ENCODE assay signal across 9 mouse cellular contexts in the genomic region with DNA sequence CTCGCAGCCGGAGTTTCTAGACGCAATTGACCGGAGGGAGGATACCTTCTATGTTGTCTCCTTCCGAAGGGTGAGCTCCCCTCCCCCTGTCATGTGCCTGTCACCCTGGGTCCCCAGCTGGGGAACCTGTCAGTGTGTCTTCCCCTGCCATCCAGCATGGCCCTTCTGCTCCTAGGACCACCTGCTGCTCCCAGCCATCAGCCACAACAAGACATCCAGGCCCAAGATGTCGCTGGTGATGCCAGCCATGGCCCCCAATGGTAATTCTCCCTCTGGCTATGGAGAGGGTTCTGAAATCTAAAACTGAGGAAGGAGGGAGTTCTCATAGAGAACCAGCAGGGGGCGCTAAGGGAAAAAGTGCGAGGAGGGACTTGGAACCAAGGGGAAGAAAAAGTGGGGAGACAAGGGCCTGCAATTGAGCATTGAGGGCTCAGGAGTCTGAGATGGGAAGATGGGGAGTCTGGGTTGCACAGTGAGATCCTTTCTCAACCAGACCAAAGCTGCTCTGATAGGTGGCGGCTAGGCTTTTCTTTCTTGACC. TPM values are rescaled to one million over a fixed set of nuclear protein-coding genes. Genes with fewer than 3 reads are reported as not detected.
DNase-seq lines count a peak whose midpoint lies in the region; ATAC-seq lines count a peak whose summit lies in the region.
"Had no signal": no experiment of that assay in that cellular context is flagged by ENCODE, and none has a peak within 500 bp of the region (broad histone marks: within the 10 kb centered on the region; RNA-seq: fewer than 3 reads in every experiment).

No protein-coding gene starts in this region.

- peak; percentile 72 for DNase-seq in hindbrain, embryonic 14.5 days (ENCODE audit: low spot score)
- peak; percentile 77 for DNase-seq in 416B (ENCODE audit: low read depth)
- peak; percentile 64 for DNase-seq in ES-CJ7 (ENCODE audit: low read depth, low spot score)
- DNase-seq in cerebellum, adult 9-10 months = peak; percentile 63
- DNase-seq in limb, embryonic 10.5 days (ENCODE audit: low spot score) = peak; percentile 75
- DNase-seq in spleen, postnatal 4 days (ENCODE audit: low spot score in 2 of 2) = peak; percentile 57 to 85
- DNase-seq in ovary, postnatal 10 days (ENCODE audit: low spot score) = no peak

- H3K4me1 ChIP-seq in hindbrain, embryonic 14.5 days (replicated peaks; ENCODE audit: control insufficient read depth, insufficient read depth, low read length) = no peaks in the 10 kb centered on the region
- H3K4me1 ChIP-seq in hindbrain, embryonic 12.5 days = 0 out of 2 replicates have a peak, but pooled peaks cover 4% of the 10 kb centered on the region
- H3K4me1 ChIP-seq in limb, embryonic 10.5 days = peaks cover 26% of the 10 kb centered on the region

- no peaks in the 10 kb centered on the region for H3K9me3 ChIP-seq in hindbrain, embryonic 14.5 days (ENCODE audit: control insufficient read depth, low read length)
- no peaks in the 10 kb centered on the region for H3K9me3 ChIP-seq in hindbrain, embryonic 12.5 days (replicated peaks)
- H3K9me3 ChIP-seq in limb, embryonic 10.5 days (replicated peaks) = no peaks in the 10 kb centered on the region
- H3K9me3 ChIP-seq: limb, embryonic 15.5 days had no signal

- no peak for ATAC-seq in hindbrain, embryonic 14.5 days (ENCODE audit: low FRiP score)
- ATAC-seq in hindbrain, embryonic 12.5 days (ENCODE audit: low FRiP score) = no peak

- H3K27me3 ChIP-seq in hindbrain, embryonic 14.5 days (ENCODE audit: control insufficient read depth, insufficient read depth, low read length) = no peaks in the 10 kb centered on the region
- H3K27me3 ChIP-seq in hindbrain, embryonic 12.5 days = no peaks in the 10 kb centered on the region
- H3K27me3 ChIP-seq in limb, embryonic 10.5 days (ENCODE audit: low read depth, poor library complexity, severe bottlenecking) = peaks cover 4% of the 10 kb centered on the region; the same call in 1 of the 2 replicates

- H3K36me3 ChIP-seq in hindbrain, embryonic 14.5 days (replicated peaks; ENCODE audit: control insufficient read depth, insufficient read depth) = peaks cover 51% of the 10 kb centered on the region
- H3K36me3 ChIP-seq in hindbrain, embryonic 12.5 days = peaks cover 61% of the 10 kb centered on the region
- H3K36me3 ChIP-seq in limb, embryonic 10.5 days = peaks cover 71% of the 10 kb centered on the region

- WGBS in hindbrain, embryonic 14.5 days = 65% methylated on average over 9 of the region's 9 CpGs
- WGBS in hindbrain, embryonic 12.5 days = 62% methylated on average over 8 of the region's 9 CpGs
- WGBS in limb, embryonic 10.5 days = 68% methylated on average over 9 of the region's 9 CpGs

- no peak overlapping the region for H3K27ac ChIP-seq in hindbrain, embryonic 14.5 days
- no peak overlapping the region for H3K27ac ChIP-seq in hindbrain, embryonic 12.5 days
- no peak overlapping the region for H3K27ac ChIP-seq in limb, embryonic 10.5 days
- H3K27ac ChIP-seq: limb, embryonic 15.5 days had no signal

- H3K4me3 ChIP-seq in hindbrain, embryonic 14.5 days (replicated peaks; ENCODE audit: low read length) = no peak overlapping the region
- H3K4me3 ChIP-seq in hindbrain, embryonic 12.5 days = no peak overlapping the region
- H3K4me3 ChIP-seq in limb, embryonic 10.5 days = no peak overlapping the region
- H3K4me3 ChIP-seq: limb, embryonic 15.5 days had no signal

- no peak overlapping the region for H3K4me2 ChIP-seq in hindbrain, embryonic 14.5 days (replicated peaks)
- H3K4me2 ChIP-seq in hindbrain, embryonic 12.5 days (replicated peaks) = no peak overlapping the region
- H3K4me2 ChIP-seq: limb, embryonic 15.5 days had no signal

- H3K9ac ChIP-seq in hindbrain, embryonic 14.5 days = no peak overlapping the region
- H3K9ac ChIP-seq in hindbrain, embryonic 12.5 days = no peak overlapping the region; the same call in 1 of the 2 replicates
- H3K9ac ChIP-seq: limb, embryonic 15.5 days had no signal

RNA-seq across cellular contexts. Expression of gene Atf6b, which starts 6.9 kb away (rescaled TPM):
- polyA plus RNA-seq in hindbrain, embryonic 14.5 days (2014; fragmentation: Nextera tagmentation; extraction: Ambion mirVana) = 84.7 and 87.6 TPM in 2 replicates
- polyA plus RNA-seq in hindbrain, embryonic 12.5 days (2016; fragmentation: Nextera tagmentation; extraction: Ambion mirVana) = 114 and 119 TPM in 2 replicates
- polyA plus RNA-seq in limb, embryonic 10.5 days (2016; fragmentation: Nextera tagmentation; extraction: Ambion mirVana) = 101 TPM in 2 replicates

RNA-seq across cellular contexts. Expression of gene Fkbpl, which starts 9.3 kb away (rescaled TPM):
- polyA plus RNA-seq in hindbrain, embryonic 14.5 days (2014; fragmentation: Nextera tagmentation; extraction: Ambion mirVana) = 11.7 and 12.9 TPM in 2 replicates
- 15.7 and 16.2 TPM in 2 replicates for polyA plus RNA-seq in hindbrain, embryonic 12.5 days (2016; fragmentation: Nextera tagmentation; extraction: Ambion mirVana)
- polyA plus RNA-seq in limb, embryonic 10.5 days (2016; fragmentation: Nextera tagmentation; extraction: Ambion mirVana) = 17.9 and 18.9 TPM in 2 replicates

RNA-seq across cellular contexts. Expression of gene Tnxb, which starts 16.5 kb away (rescaled TPM):
- polyA plus RNA-seq in hindbrain, embryonic 14.5 days (2014; fragmentation: Nextera tagmentation; extraction: Ambion mirVana) = 0.24 and 0.43 TPM in 2 replicates
- polyA plus RNA-seq in hindbrain, embryonic 12.5 days (2016; fragmentation: Nextera tagmentation; extraction: Ambion mirVana) = 0.04 and 0.05 TPM in 2 replicates
- polyA plus RNA-seq in limb, embryonic 10.5 days (2016; fragmentation: Nextera tagmentation; extraction: Ambion mirVana) = not detected in 2 replicates

RNA-seq across cellular contexts. Expression of gene Prrt1, which starts 24.5 kb away (rescaled TPM):
- polyA plus RNA-seq in hindbrain, embryonic 14.5 days (2014; fragmentation: Nextera tagmentation; extraction: Ambion mirVana) = 7.3 and 8.6 TPM in 2 replicates
- polyA plus RNA-seq in hindbrain, embryonic 12.5 days (2016; fragmentation: Nextera tagmentation; extraction: Ambion mirVana) = 3.0 and 3.1 TPM in 2 replicates
- 0.08 TPM in 1 of 2 replicates, not detected in the other for polyA plus RNA-seq in limb, embryonic 10.5 days (2016; fragmentation: Nextera tagmentation; extraction: Ambion mirVana)

RNA-seq across cellular contexts. Expression of gene Ppt2, which starts 25.5 kb away (rescaled TPM):
- polyA plus RNA-seq in hindbrain, embryonic 14.5 days (2014; fragmentation: Nextera tagmentation; extraction: Ambion mirVana) = 22.2 and 25.4 TPM in 2 replicates
- polyA plus RNA-seq in hindbrain, embryonic 12.5 days (2016; fragmentation: Nextera tagmentation; extraction: Ambion mirVana) = 20.9 and 21.7 TPM in 2 replicates
- 21.0 and 21.6 TPM in 2 replicates for polyA plus RNA-seq in limb, embryonic 10.5 days (2016; fragmentation: Nextera tagmentation; extraction: Ambion mirVana)
